Mouse (Mus musculus) urinary bladder, postnatal 25 days (tissue): Measurements from ENCODE around the gene Nckap1l.

ENCODE experiments used
- DNase-seq: peaks from one replicate; pipeline ENCODE4 v3.0.0; 2022; ENCODE audit warnings: low spot score

The Nckap1l gene

GRCm38 (mm10) chr15:103539259-103539658 is 85.7 kb downstream of the Nckap1l start:
- no peak for DNase-seq

DNA sequence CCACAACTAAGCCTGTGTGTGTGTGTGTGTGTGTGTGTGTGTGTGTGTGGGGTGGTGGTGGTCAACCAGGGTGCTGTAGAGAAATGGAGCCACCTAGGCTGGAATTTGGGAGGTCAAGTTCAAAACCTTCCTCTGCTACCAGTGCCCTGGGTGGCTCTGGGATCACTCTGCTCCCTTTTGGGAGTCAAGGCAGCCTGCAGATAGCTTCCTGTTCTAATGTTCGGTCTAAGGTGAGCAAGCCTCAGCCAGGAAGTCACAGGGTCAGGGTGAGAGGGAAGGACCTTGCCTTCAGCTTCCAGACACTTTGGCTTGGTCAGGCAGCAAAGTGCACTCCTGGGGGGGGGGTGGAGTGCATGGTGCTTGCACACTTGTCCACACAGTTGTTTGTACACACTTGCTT is 87.1 kb downstream of the Nckap1l start:
- DNase-seq, result no peak

DNA sequence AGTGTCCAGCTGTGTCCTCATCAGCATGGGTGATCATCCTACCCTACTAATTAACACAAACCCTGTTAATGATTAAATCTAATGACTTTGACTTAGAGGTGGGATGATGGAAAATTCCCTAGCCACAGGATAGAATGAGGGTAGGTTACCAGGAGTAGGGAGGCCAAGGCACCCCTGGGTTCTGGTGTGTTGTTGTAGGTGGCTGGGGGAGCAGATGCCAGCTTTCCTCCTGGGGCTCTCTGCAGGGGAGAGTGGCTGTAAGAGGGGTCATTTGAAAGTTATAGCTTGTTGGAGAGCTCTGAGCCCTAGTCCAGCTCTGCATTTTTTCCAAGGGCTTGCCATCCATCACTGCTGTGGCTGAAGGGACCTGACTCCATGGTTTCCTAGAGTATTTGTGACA is 88.9 kb downstream of the Nckap1l start:
- no peak for DNase-seq

DNA sequence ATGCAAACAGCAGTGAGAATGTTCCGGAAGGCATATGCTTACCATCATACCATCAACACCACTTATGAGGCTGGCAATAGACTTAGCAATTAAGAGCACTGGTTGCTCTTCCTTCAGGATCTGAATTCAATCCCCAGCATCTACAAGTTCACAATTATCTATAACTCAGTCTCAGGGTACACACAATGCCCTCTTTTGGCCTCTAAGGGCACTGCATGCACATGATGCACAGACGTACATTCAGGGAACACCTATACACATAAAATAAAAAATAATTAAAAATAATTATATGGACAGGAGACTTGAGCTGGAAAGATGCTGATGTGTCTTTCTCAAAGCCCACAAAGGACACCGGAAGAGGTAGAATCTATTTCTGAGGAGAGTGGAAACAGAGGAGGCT is 94.4 kb downstream of the Nckap1l start:
- DNase-seq, result peak; percentile 0
